Mouse (Mus musculus) forebrain, embryonic 10.5 days (tissue): ENCODE results near the gene Zc3h7a. TPM values are rescaled to one million over a fixed set of nuclear protein-coding genes. Genes with fewer than 3 reads are reported as not detected.

ENCODE experiments used
- DNase-seq: peaks from one replicate; pipeline ENCODE4 v3.0.0-alpha.2; 2017; ENCODE audit warnings: low spot score; ENCODE audit errors: extremely low spot score
- H3K27ac ChIP-seq: fragments of 300-500 bp; sonication (generic); 2 replicates; pipeline ENCODE4 v1.5.1; 2016; ENCODE audit warnings: mild to moderate bottlenecking
- H3K27me3 ChIP-seq: fragments of 300-500 bp; sonication (generic); 2 replicates; pipeline ENCODE4 v1.6.1; 2016; ENCODE audit warnings: mild to moderate bottlenecking; ENCODE audit not compliant: poor library complexity, severe bottlenecking
- H3K36me3 ChIP-seq: fragments of 300-500 bp; sonication (generic); replicated peaks from 2 replicates; pipeline ENCODE4 v1.6.1; 2016; ENCODE audit warnings: mild to moderate bottlenecking, moderate library complexity
- H3K4me1 ChIP-seq: fragments of 300-500 bp; sonication (generic); 2 replicates; pipeline ENCODE4 v1.6.1; 2016
- H3K4me3 ChIP-seq: fragments of 300-500 bp; sonication (generic); 2 replicates; pipeline ENCODE4 v1.5.1; 2016; ENCODE audit warnings: mild to moderate bottlenecking, moderate library complexity
- H3K9me3 ChIP-seq: fragments of 300-500 bp; sonication (generic); 2 replicates; pipeline ENCODE4 v1.6.1; 2016; ENCODE audit warnings: mild to moderate bottlenecking, moderate library complexity
- WGBS: fragments of 180-500 bp; shearing (Covaris S2); methylation state at CpG from one replicate; pipeline ENCODE4 v1.1.7; 2016; 5-methylcytosine and 5-hydroxymethylcytosine counted together
- polyA plus RNA-seq: library from polyadenylated mRNA; unstranded; fragments of >200 nt; fragmentation: Nextera tagmentation; extraction: Ambion mirVana; gene quantifications from 2 replicates; pipeline ENCODE4 v1.2.1, GENCODE M21; 2016

Gene Zc3h7a
- 65.1 and 72.4 TPM in 2 replicates for polyA plus RNA-seq

DNA sequence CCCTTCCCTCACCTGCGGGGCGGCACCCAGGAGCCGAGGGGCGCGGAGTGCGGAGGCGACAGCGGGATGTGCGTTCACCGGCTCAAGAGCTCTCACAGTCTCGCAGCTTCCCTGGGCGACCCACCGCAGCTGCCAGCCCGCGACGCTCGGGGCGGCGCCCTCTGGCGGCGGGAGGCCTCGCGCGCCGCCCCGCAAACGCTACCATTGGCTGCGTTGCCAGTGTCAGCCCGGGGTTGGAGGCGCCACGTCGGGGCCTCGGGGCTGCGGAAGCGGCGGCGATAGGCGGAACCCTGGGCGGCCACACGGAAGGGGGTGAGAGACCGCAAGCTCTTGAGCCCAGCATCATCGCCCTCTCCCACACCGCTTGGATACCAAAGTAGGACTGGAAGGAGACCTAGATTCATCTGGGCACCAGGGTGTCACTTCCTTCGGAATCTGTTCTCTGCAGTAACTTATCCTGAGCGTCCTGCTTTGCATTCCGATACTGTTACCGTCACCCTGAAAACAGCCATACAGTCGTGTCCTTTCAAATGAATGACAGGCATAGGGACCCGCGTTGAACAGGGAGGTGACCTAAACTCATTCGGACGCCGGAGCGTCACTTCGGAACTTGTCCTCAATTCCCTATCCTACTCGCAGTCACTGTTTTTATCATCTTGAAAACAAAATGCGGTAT lies at the start of gene Zc3h7a:
Gene Zc3h7a, minus strand, starts transcription at position 186 of the 676 bp plus-strand sequence.
- Histone ChIP-seq H3K4me3 (peak within 1 kb of the TSS; percentile 90), H3K27ac (peak within 1 kb of the TSS; percentile 92), H3K36me3 (no peaks in the 10 kb centered on the region), H3K9me3 (peaks cover 4% of the 10 kb centered on the region; the same call in 1 of the 2 replicates), H3K4me1 (peaks cover 22% of the 10 kb centered on the region), H3K27me3 (peaks cover 11% of the 10 kb centered on the region)
- under 1% methylated on average over 57 of the region's 57 CpGs for WGBS
- DNase-seq = peak; percentile 86

DNA sequence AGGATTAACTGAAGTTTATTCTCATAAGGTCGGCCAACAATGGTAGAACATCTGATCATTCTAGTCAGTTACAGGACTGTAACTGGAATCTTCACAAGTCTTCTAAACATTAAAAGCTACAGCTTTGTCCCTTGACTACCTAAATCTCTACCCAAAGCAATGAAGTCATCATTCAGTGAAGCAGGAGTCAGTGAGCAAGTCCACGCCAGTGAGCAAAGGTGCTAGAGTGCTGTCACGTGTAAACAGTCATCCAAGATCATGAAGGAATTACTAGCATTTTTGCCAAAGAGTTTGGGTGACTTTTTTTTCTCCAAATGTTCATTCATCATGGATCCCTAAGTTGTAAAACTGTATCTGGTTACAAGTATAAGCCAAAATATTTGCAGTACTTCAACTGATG lies 41.6 kb upstream of the Zc3h7a start:
- H3K36me3 ChIP-seq = peaks cover 100% of the 10 kb centered on the region
- H3K4me1 ChIP-seq = no peaks in the 10 kb centered on the region
- no peak for DNase-seq
- no peak overlapping the region for H3K4me3 ChIP-seq
- H3K27ac ChIP-seq = no peak overlapping the region
- WGBS = 88% methylated on average over 3 of the region's 3 CpGs
- no peaks in the 10 kb centered on the region for H3K9me3 ChIP-seq
- H3K27me3 ChIP-seq = no peaks in the 10 kb centered on the region

DNA sequence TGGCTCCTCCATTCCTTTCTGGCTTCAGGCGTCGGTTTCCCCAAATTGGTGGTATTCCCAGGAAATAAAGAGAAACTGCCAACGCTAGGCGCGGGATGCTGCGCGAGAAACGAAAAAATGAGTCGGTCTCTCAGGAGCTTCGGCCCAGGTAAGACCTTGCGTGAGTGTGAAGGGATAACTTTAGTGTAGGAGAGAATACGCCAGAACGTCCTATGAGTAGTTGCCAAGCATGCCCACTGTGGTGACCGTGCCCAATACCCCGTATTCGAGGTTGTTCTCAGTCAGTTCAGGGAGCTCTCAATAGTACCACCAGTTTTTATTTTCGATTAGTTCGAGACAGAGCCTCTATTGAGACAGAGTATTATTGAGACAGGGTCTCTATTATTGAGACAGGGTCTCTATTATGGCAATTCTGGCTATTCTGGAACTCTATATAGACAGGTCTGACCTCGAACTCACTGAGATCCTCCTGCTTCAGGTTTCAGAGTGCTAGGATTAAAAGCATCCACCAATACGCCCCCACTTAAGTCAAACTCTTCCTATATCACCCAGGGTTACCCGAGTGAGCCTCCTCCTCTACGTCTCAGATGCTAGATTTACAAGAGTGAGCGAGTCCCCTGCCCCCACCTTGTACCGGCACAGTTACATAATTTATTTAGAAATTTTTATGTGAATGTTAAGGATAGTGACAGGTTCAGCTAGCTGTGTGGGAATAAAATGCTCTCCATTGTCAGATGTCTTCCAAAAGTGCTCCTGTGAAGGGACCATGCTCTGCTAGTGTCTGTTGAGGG lies 27.6 kb upstream of the Zc3h7a start:
- Histone ChIP-seq H3K27me3 (no peaks in the 10 kb centered on the region), H3K36me3 (peaks cover 63% of the 10 kb centered on the region), H3K4me1 (peaks cover 24% of the 10 kb centered on the region), H3K27ac (peak overlapping the region; percentile 94), H3K4me3 (peak overlapping the region; percentile 73), H3K9me3 (no peaks in the 10 kb centered on the region)
- WGBS = 11% methylated on average over 24 of the region's 24 CpGs
- no peak for DNase-seq

DNA sequence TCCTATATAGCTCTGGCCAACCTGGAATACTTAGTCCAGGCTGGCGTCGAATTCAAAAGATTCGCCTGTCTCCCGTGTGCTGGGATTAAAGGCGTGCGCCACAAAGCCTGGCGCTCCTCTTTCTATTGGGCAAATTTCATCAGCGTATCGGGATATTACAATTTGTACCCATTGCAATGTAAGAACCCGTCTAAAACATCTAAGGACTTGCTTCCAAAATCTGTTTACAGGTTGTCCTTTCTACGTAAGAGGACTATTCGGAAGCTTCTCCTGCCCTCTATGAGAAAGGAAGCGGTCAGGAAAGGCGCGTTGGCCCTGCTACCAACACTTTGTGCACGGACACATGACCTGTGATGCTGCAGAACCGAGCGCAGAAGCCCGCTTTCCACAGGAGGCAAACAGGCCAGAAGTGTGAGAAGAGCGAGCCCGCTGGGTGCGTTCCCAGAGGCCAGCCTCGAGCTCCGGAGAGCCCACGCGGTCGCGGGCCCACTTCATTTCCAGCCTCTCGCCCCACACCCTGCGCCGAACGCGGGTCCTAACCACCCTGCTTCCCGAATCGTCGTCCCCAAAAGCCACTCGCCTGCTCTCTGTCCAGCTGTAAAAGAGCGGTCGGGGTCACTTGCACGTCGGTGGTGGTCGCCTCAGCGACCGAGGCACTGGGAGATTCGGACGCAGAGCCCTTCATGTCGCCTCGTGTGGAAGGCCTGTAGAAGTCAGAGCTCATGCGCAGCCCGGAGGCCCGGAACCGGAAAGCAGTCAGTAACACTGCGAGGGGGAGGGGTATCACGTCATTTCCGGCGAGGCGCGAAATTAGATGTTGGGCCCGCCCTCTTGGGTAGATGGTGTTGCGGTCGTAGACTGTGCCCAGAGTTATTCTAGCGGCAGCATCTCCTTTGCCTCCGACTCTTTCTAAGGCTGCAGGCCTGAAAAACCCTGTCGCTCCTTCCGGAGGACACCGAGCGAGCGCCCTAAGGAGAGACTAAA lies 26.7 kb upstream of the Zc3h7a start, which contains the start of gene Rsl1d1:
Gene Rsl1d1, minus strand, starts transcription at position 761 of the 984 bp plus-strand sequence.
- peaks cover 63% of the 10 kb centered on the region for H3K36me3 ChIP-seq
- under 1% methylated on average over 68 of the region's 68 CpGs for WGBS

DNA sequence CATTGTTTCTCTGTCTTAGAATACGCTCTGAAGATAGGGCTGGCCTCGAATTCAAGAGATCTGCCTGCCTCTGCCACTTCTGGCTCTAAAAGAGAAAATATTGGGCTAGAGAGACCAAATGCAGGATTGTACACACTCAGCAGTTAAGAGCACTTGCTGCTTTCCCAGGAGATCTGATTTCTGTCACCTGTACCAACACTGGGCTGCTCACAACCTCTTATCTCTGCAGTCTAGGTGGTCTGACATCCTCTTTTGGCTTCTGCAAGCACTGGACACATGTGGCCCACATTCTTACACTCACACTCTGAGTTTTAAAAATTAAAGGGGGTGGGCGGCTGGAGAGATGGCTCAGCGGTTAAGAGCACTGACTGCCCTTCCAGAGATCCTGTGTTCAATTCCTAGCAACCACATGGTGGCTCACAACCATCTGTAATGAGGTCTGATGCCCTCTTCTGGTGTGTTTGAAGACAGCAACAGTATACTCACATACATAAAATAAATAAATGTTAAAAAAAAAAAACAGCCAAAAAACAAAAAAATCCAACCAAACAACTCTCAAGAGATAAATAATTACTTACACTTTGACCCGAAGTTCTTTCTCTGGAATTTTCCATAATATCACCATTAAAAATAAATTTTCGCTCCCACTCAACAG lies 25.7 kb upstream of the Zc3h7a start:
- DNase-seq = no peak
- H3K36me3 ChIP-seq = peaks cover 64% of the 10 kb centered on the region
- peak overlapping the region; percentile 94 for H3K27ac ChIP-seq
- 70% methylated on average over 6 of the region's 6 CpGs for WGBS
- H3K4me3 ChIP-seq = peak overlapping the region; percentile 73
- H3K27me3 ChIP-seq = no peaks in the 10 kb centered on the region
- peaks cover 24% of the 10 kb centered on the region for H3K4me1 ChIP-seq
- H3K9me3 ChIP-seq = no peaks in the 10 kb centered on the region

More for the DNA sequence above, 26.7 kb upstream of the Zc3h7a start, which contains the start of gene Rsl1d1:
- peak; percentile 96 for DNase-seq
- peak within 1 kb of the TSS; percentile 73 for H3K4me3 ChIP-seq
- no peaks in the 10 kb centered on the region for H3K27me3 ChIP-seq
- no peaks in the 10 kb centered on the region for H3K9me3 ChIP-seq
- H3K27ac ChIP-seq = peak within 1 kb of the TSS; percentile 94
- H3K4me1 ChIP-seq = peaks cover 24% of the 10 kb centered on the region

DNA sequence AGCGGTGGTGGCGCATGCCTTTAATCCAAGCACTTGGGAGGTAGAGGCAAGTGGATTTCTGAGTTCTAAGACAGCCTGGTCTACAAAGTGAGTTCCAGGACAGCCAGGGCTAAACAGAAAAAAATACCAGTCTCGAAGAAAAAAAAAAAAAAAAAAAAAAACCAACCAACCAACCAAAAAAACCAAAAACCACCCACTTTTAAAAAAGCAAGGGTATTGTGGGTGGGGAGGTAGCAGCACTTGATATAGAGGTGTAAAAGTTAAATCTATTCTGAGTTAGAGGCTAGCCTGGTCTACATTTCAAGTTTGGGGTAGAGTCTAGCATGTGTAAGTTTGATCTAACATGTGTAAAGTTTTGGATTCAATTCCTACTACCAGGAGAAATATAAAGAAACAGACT lies 24.1 kb upstream of the Zc3h7a start:
- no peaks in the 10 kb centered on the region for H3K9me3 ChIP-seq
- WGBS = 92% methylated on average over 3 of the region's 3 CpGs
- H3K27ac ChIP-seq = no peak overlapping the region
- peaks cover 70% of the 10 kb centered on the region for H3K36me3 ChIP-seq
- DNase-seq = no peak
- H3K4me3 ChIP-seq = no peak overlapping the region
- H3K4me1 ChIP-seq = peaks cover 24% of the 10 kb centered on the region
- H3K27me3 ChIP-seq = no peaks in the 10 kb centered on the region

DNA sequence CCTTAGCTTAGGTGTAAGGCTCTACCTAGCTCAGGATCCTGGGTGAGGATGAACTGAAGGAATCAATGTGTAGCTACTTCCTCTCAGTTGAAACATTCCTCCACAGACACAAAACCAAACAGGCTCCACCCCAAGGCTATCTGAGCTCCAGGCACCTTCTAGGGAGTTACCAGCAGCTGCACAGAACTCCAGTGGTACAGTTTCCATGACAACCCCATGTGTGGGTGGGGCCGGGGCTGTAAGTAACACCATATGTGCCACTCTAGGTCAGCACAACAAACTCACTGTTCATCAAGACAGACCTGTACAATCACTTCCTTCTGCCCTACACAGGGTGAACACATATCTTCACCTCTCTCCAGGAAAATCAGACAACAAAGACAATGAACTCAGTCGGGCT lies 22.3 kb upstream of the Zc3h7a start:
- Histone ChIP-seq H3K4me3 (no peak overlapping the region), H3K9me3 (no peaks in the 10 kb centered on the region), H3K36me3 (peaks cover 85% of the 10 kb centered on the region), H3K4me1 (peaks cover 9% of the 10 kb centered on the region), H3K27me3 (no peaks in the 10 kb centered on the region), H3K27ac (no peak overlapping the region)
- 71% methylated on average over 2 of the region's 2 CpGs for WGBS
- peak; percentile 45 for DNase-seq

DNA sequence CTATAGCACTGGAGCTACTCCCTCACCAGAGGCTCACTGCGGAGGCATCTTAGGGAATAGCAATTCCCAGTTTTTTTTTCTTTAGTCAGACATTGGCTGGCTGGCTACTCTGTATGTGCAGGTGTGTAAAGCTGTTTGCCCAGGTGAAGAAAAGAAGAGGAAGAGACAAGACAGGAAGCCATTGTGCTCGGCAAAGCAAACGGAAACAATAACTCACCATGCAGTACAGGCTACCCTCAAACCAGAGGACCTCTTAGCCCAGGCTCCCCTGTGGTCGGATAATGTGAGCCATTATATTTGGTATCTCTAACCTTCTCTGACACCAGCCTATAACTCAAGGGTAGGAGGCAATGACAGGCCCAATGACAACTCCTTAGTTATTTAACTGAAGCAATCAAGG lies 20.9 kb upstream of the Zc3h7a start:
- 87% methylated on average over 4 of the region's 4 CpGs for WGBS
- Histone ChIP-seq H3K27me3 (no peaks in the 10 kb centered on the region), H3K4me3 (no peak overlapping the region), H3K4me1 (peaks cover 8% of the 10 kb centered on the region), H3K27ac (no peak overlapping the region), H3K36me3 (peaks cover 99% of the 10 kb centered on the region), H3K9me3 (no peaks in the 10 kb centered on the region)
- no peak for DNase-seq

DNA sequence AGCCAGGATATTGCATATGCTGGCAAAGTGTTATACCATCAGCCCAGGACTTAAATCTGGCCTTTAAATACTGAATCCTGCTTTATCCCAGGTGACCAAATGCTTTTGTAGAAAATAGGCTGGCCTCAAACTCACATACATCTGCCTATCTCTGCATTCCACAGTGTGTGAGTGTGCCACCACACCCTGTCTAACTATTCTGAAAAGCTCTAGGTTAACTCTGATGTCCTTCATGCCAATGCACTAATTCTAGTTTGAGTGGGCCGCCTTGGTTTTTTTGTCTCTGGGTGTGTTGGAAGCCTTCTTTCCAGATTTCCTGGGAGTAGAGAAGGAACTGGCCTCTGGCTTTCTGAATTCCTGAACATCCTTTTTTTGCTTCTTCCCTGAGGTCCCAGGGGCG lies 17.0 kb upstream of the Zc3h7a start:
- Histone ChIP-seq H3K9me3 (no peaks in the 10 kb centered on the region), H3K27ac (no peak overlapping the region), H3K4me3 (no peak overlapping the region), H3K27me3 (no peaks in the 10 kb centered on the region), H3K4me1 (no peaks in the 10 kb centered on the region), H3K36me3 (peaks cover 84% of the 10 kb centered on the region)
- 96% methylated on average over 2 of the region's 2 CpGs for WGBS
- no peak for DNase-seq

DNA sequence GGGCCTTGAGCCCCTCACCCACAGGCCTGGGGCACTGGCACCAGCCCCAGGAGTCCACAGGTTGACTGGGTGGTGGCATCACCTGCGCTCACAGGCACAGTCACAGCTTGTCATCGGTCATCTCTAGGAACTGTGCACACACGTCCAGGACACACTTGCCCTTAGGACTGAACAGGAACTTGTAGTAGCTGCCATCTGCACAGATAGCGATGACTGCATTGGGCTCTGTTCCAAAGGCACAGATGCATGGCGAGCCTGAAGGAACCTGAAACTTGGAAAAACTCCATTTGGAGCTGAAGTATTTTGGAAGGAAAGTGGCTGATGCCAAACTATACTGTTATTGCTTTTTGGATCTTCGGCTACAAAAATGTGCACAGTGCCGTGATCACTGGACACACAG lies 14.0 kb upstream of the Zc3h7a start:
- 92% methylated on average over 7 of the region's 7 CpGs for WGBS
- H3K4me1 ChIP-seq = no peaks in the 10 kb centered on the region
- no peak overlapping the region for H3K4me3 ChIP-seq
- no peaks in the 10 kb centered on the region for H3K9me3 ChIP-seq
- H3K36me3 ChIP-seq = peaks cover 54% of the 10 kb centered on the region
- H3K27ac ChIP-seq = no peak overlapping the region
- no peak for DNase-seq
- H3K27me3 ChIP-seq = no peaks in the 10 kb centered on the region

DNA sequence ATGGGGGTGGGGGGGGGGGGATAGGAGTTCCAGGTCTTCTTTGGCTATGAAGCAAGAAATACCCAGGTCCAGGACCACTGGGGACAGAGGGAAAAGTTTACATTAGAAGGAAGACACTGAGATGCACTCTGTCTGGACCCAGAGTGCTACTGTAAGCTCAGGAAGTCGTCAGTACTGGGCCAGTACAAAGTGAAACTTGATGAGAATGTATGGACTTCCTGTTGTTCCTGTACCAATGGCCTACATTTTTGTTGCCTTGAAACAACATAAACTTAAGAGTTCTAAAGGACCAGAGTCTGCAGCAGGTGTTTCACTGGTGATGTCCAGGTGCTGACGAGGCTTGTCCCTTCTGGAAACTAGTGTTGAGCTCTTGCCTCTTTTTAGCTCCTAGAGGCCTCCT lies 1.2 kb upstream of the Zc3h7a start:
- H3K4me3 ChIP-seq = no peak overlapping the region
- H3K27me3 ChIP-seq = peaks cover 11% of the 10 kb centered on the region
- peaks cover 4% of the 10 kb centered on the region; the same call in 1 of the 2 replicates for H3K9me3 ChIP-seq
- DNase-seq = no peak
- WGBS = 76% methylated on average over 2 of the region's 2 CpGs
- no peaks in the 10 kb centered on the region for H3K36me3 ChIP-seq
- peaks cover 21% of the 10 kb centered on the region for H3K4me1 ChIP-seq
- H3K27ac ChIP-seq = no peak overlapping the region

DNA sequence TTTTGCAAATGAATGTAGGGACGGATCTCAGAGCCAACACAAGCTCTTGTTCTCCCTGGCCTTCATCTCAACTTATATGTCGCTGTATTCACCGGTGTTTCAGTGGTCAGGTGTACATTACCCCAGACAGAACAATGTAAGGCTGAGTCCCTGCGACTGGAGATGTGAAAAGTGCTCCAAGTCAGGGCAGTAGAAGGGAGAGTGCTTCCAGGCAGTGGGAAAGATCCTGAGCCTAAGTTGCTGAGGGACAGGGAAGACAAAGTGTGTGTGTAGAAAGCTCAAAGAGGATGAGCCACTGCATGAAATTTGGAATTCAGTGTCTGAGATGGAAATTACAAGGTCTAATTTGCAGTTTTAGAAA lies 671 bp upstream of the Zc3h7a start:
- Histone ChIP-seq H3K36me3 (no peaks in the 10 kb centered on the region), H3K27me3 (peaks cover 11% of the 10 kb centered on the region), H3K27ac (peak overlapping the region; percentile 92), H3K4me3 (peak overlapping the region; percentile 90), H3K9me3 (peaks cover 4% of the 10 kb centered on the region; the same call in 1 of the 2 replicates), H3K4me1 (peaks cover 21% of the 10 kb centered on the region)
- no peak for DNase-seq
- 3% methylated on average over 4 of the region's 4 CpGs for WGBS
